Mouse (Mus musculus): ENCODE measurements at regions not wholly inside any gene's neighbourhood (a gene's known extent, or its start where the extent isn't known, plus 50 kb on each side); places are given as distances from the start of the nearest gene placed in this dataset.

GRCm38 (mm10) chr13:111982796-111983460 is 174.1 kb upstream of the Map3k1 start:
- no peak for TF ChIP-seq CTCF (IDR thresholded peaks at IDR 0.05; ENCODE audit: low read depth, low read length)
- no peak for TF ChIP-seq POLR2A (IDR thresholded peaks at IDR 0.05; ENCODE audit: borderline replicate concordance, low read depth, low read length)
